Mouse (Mus musculus): ENCODE results near the gene Tigd3. TPM values are rescaled to one million over a fixed set of nuclear protein-coding genes. Genes with fewer than 3 reads are reported as not detected.

The Tigd3 gene
- polyA plus RNA-seq (2012; rRNA removed) = 0.57 and 0.62 TPM in 2 replicates

DNA sequence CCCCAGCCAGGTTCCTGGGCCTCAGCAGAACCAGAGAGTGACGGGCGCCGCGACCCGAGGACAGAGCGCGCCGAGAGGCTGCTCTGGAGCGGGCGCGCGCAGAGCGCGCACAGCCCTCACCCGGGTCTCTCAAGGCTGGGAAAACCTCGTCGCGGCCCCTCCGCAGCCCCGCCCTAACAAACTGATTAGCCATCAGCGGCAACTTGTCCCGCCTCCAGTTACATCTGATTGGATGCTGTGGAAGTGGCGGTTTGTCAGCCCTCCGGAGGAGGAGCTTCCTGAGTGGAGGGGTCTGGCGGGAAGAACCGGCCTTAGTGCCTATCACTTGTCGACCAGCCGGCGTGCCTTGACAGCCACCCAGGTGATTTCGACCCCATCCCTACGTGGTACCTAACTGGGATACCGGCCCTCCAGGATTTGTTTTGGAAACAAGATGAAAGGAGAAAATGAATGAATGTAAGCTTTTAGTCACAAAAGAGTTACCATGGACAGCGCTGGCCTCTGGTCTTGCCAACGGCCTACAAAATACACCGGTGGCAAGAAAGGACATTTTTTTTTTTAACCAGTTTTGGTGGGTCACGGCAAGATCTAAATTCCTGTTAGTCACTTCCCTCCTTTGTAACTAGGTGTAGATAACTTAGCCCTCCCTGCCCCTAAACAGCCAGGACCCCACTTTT is at the start of gene Tigd3:
Gene Tigd3, minus strand, starts transcription at position 148 of the 677 bp plus-strand sequence.

DNA sequence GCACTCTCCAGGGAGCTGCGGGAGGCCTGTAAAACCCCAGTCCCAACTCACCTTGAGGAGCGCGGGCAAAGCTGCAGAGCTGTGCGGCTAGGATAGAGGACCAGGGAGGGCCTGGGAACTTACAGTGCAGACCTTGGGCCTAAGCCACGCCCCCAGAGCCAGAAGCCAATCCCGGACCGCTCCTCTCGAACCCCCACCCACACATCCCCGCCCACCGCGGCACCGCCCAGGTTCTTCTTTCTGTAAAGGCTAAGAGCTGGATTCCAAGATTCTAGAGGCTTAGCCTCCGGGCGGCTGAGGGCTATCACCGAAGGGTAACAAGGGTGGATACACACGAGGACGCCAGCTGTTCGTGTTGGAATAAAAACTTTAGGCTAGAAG is 30.8 kb upstream of the Tigd3 start, which contains the start of gene Cdc42ep2:
Gene Cdc42ep2, minus strand, starts transcription at position 104 of the 381 bp plus-strand sequence.

DNA sequence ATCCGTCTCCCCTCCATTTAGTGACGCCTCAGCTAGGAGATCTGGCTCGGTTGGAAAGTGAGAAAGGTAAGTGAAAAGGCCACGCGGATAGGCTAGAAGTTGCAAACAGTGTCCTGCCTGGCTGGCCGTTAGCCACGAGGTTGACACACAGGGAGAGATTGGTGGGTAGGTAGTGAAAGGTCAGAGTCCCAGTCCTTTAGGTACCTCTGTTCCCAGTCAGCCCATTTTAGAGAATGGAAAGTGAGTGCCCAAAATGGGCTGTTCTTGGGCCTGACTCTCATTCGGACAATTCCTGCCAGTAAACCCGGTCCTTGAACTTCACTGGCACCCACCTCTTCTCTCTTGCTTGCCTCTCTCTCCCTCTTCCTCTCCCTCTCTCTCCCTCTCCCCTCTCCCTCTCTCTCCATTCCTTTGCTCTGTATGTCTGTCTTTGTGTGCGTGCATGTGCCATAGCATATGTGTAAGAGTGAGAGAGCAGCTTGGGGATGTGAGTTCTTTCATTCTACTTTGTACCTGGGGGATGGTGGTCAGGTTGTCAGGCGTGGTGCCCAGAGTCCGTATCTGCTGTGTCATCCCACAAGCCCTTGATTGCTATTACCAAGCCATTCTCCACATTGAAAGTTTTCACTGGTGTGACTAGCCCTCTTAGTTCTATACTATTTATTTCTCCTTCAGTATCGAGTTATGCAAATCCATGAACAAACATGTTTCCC is 19.2 kb upstream of the Tigd3 start, which contains the start of gene Dpf2:
Gene Dpf2, minus strand, starts transcription at position 4 of the 713 bp plus-strand sequence.

DNA sequence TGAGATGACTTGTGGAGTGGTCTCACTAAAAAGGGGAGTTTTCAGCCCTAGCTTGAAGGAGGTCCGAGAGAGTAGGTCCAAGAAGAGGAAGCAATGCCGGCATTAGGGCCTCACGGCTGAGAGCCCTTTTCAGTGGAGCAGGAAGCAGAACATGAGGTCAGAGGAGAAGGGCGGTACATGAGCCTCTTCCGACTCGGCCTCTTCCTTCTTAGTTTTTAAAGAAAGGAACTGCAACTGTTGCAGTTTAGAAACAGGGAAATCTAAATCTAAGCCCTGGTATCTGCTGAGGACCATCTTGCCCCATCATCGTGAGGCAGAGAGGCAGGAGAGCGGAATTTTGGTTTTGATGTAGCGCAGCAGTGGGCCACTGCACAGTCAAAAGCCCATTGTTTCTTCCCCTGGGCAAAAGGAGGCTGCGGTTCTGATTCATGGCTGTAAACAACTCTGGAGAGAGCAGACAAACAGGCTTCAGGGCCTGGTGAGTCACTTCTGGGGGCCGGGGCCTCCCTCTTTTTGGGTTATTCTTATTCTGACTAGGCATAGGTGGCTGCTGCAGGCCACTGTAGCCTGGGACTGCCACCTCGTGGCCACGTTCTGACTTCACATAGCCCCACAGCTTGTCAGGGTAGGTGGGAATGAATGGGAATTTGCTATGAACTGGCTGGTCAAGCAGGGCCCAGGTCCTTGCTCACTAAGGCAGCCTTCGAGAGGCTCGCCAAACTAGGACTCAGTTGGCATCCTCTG is 16.2 kb downstream of the Tigd3 start, which contains the start of gene Slc25a45:
Gene Slc25a45, plus strand, starts transcription at position 191 of the 744 bp plus-strand sequence.

DNA sequence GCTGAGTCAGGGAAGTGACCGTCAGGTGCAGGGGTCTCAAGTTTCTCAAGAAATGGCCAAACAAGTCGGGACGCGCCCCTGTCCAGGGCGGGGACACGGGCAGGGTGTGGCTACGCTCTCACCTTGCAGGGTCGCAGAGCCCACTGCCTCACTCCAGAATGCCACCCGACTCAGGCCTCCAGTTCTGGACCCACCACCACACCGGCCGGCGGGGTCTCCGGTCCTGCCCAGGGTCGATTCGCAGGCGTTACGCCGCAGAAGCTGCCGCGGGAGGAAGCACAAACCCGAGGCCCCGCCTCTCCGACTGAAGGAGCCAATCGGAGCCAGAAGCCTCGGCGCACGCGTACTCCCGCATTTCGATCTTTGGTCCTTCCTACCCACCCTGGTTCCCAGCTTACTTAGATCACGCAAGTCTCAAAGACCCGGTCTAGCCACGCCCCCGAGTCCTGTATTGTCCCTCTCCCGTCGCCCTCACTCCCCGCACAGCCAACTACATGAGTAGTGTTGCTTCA is 18.9 kb downstream of the Tigd3 start, which contains the start of gene Frmd8:
Gene Frmd8, minus strand, starts transcription at position 306 of the 512 bp plus-strand sequence.

Other genes starting within 250 kb of the Tigd3 start
- gene Sipa1, start 230.4 kb downstream of the Tigd3 start, polyA plus RNA-seq (2012; rRNA removed) = 52.0 and 56.1 TPM in 2 replicates
- gene Map3k11, start 205.4 kb downstream of the Tigd3 start, polyA plus RNA-seq (2012; rRNA removed) = 116 and 122 TPM in 2 replicates
- 206 and 220 TPM in 2 replicates for gene Pcnx3, start 205.2 kb downstream of the Tigd3 start, polyA plus RNA-seq (2012; rRNA removed)
- gene Kcnk7, start 189.8 kb downstream of the Tigd3 start, polyA plus RNA-seq (2012; rRNA removed) = 0.90 and 1.1 TPM in 2 replicates
- gene Ehbp1l1, start 167.8 kb downstream of the Tigd3 start, polyA plus RNA-seq (2012; rRNA removed) = 82.2 and 84.7 TPM in 2 replicates
- gene Fam89b, start 164.5 kb downstream of the Tigd3 start, polyA plus RNA-seq (2012; rRNA removed) = 138 and 150 TPM in 2 replicates
- 63.8 and 65.6 TPM in 2 replicates for gene Ltbp3, start 153.2 kb downstream of the Tigd3 start, polyA plus RNA-seq (2012; rRNA removed)
- 98.9 and 102 TPM in 2 replicates for gene Scyl1, start 122.7 kb downstream of the Tigd3 start, polyA plus RNA-seq (2012; rRNA removed)
- gene Frmd8, start 18.9 kb downstream of the Tigd3 start, polyA plus RNA-seq (2012; rRNA removed) = 29.7 and 32.5 TPM in 2 replicates
- 7.3 and 9.9 TPM in 2 replicates for gene Slc25a45, start 16.3 kb downstream of the Tigd3 start, polyA plus RNA-seq (2012; rRNA removed)
- 53.4 and 61.3 TPM in 2 replicates for gene Dpf2, start 18.9 kb upstream of the Tigd3 start, polyA plus RNA-seq (2012; rRNA removed)
- gene Cdc42ep2, start 30.7 kb upstream of the Tigd3 start, polyA plus RNA-seq (2012; rRNA removed) = 7.0 and 7.3 TPM in 2 replicates
- gene Pola2, start 70.1 kb upstream of the Tigd3 start, polyA plus RNA-seq (2012; rRNA removed) = 22.8 and 27.7 TPM in 2 replicates
- 0.06 TPM in 1 of 2 replicates, not detected in the other for gene Slc22a20, start 92.0 kb upstream of the Tigd3 start, polyA plus RNA-seq (2012; rRNA removed)
- gene Capn1, start 121.7 kb upstream of the Tigd3 start, polyA plus RNA-seq (2012; rRNA removed) = 69.9 and 86.7 TPM in 2 replicates
- gene Syvn1, start 152.4 kb upstream of the Tigd3 start, polyA plus RNA-seq (2012; rRNA removed) = 56.5 and 68.0 TPM in 2 replicates
- gene Mrpl49, start 163.6 kb upstream of the Tigd3 start, polyA plus RNA-seq (2012; rRNA removed) = 11.1 and 13.7 TPM in 2 replicates
- 2,245 and 2,287 TPM in 2 replicates for gene Fau, start 163.7 kb upstream of the Tigd3 start, polyA plus RNA-seq (2012; rRNA removed)
- 81.0 and 86.7 TPM in 2 replicates for gene Znhit2, start 167.0 kb upstream of the Tigd3 start, polyA plus RNA-seq (2012; rRNA removed)
- gene Tm7sf2, start 174.2 kb upstream of the Tigd3 start, polyA plus RNA-seq (2012; rRNA removed) = 68.6 and 88.1 TPM in 2 replicates
- gene Vps51, start 183.1 kb upstream of the Tigd3 start, polyA plus RNA-seq (2012; rRNA removed) = 86.3 and 87.2 TPM in 2 replicates
- 1.3 TPM in 1 of 2 replicates, not detected in the other for gene Tmem262, start 185.9 kb upstream of the Tigd3 start, polyA plus RNA-seq (2012; rRNA removed)
- gene Gm28374, start 188.1 kb upstream of the Tigd3 start, polyA plus RNA-seq (2012; rRNA removed) = 0.34 and 0.72 TPM in 2 replicates
- gene Zfpl1, start 190.8 kb upstream of the Tigd3 start, polyA plus RNA-seq (2012; rRNA removed) = 96.4 and 116 TPM in 2 replicates
- gene Cdca5, start 190.8 kb upstream of the Tigd3 start, polyA plus RNA-seq (2012; rRNA removed) = 3.2 and 4.1 TPM in 2 replicates
- not detected in 2 replicates for gene AC131692.1, start 200.3 kb upstream of the Tigd3 start, polyA plus RNA-seq (2012; rRNA removed)
- gene Naaladl1, start 211.6 kb upstream of the Tigd3 start, polyA plus RNA-seq (2012; rRNA removed) = 17.8 and 47.8 TPM in 2 replicates
- 60.1 and 60.7 TPM in 2 replicates for gene Sac3d1, start 224.5 kb upstream of the Tigd3 start, polyA plus RNA-seq (2012; rRNA removed)
- 59.0 and 65.6 TPM in 2 replicates for gene Snx15, start 234.2 kb upstream of the Tigd3 start, polyA plus RNA-seq (2012; rRNA removed)
- 60.8 and 73.8 TPM in 2 replicates for gene Batf2, start 246.8 kb upstream of the Tigd3 start, polyA plus RNA-seq (2012; rRNA removed)
- 95.4 and 114 TPM in 2 replicates for gene Arl2, start 247.4 kb upstream of the Tigd3 start, polyA plus RNA-seq (2012; rRNA removed)